Mouse (Mus musculus): Measurements from ENCODE around the gene Cops6. TPM values are rescaled to one million over a fixed set of nuclear protein-coding genes. Genes with fewer than 3 reads are reported as not detected.

Gene Cops6
- polyA plus RNA-seq, 1 experiment from 2014 or later, result 336 TPM

GRCm38 (mm10) chr5:138194755-138195345 lies 34.0 kb downstream of the Cops6 start:
- H3K4me3 ChIP-seq, result peak overlapping the region; percentile 68
- WGBS, result 1% methylated on average over 29 of the region's 29 CpGs
- H3K4me2 ChIP-seq (replicated peaks), result peak overlapping the region; percentile 88
- no peaks in the 10 kb centered on the region for H3K9me3 ChIP-seq
- H3K4me1 ChIP-seq, result no peaks in the 10 kb centered on the region
- H3K36me3 ChIP-seq, result peaks cover 28% of the 10 kb centered on the region
- peak overlapping the region; percentile 78 for H3K27ac ChIP-seq
- peak overlapping the region; percentile 89 for H3K9ac ChIP-seq
- H3K27me3 ChIP-seq, result no peaks in the 10 kb centered on the region
- ATAC-seq (ENCODE audit: insufficient number of reproducible peaks, insufficient read depth, low FRiP score, low TSS enrichment), result peak; percentile 50

- Histone ChIP-seq H3K9me3 (no peaks in the 10 kb centered on the region), H3K4me1 (no peaks in the 10 kb centered on the region), H3K27ac (no peak overlapping the region), H3K9ac (no peak overlapping the region), H3K4me3 (peak overlapping the region; percentile 68; the same call in 1 of the 2 replicates), H3K27me3 (no peaks in the 10 kb centered on the region), H3K4me2 (replicated peaks) (peak overlapping the region; percentile 88), H3K36me3 (peaks cover 25% of the 10 kb centered on the region)
- no peak for ATAC-seq (ENCODE audit: insufficient number of reproducible peaks, insufficient read depth, low FRiP score, low TSS enrichment)
- 75% methylated on average over 7 of the region's 7 CpGs for WGBS
Measured at GRCm38 (mm10) chr5:138195463-138195862, 34.6 kb downstream of the Cops6 start.

- 27% methylated on average over 1 of the region's 1 CpGs for WGBS
- Histone ChIP-seq H3K9ac (no peak overlapping the region), H3K36me3 (no peaks in the 10 kb centered on the region), H3K4me2 (replicated peaks) (no peak overlapping the region), H3K4me3 (no peak overlapping the region), H3K4me1 (no peaks in the 10 kb centered on the region), H3K27me3 (no peaks in the 10 kb centered on the region), H3K27ac (no peak overlapping the region), H3K9me3 (no peaks in the 10 kb centered on the region)
- no peak for ATAC-seq (ENCODE audit: insufficient number of reproducible peaks, insufficient read depth, low FRiP score, low TSS enrichment)
Measured at GRCm38 (mm10) chr5:138199576-138199975, 38.7 kb downstream of the Cops6 start.

- H3K4me1 ChIP-seq, result no peaks in the 10 kb centered on the region
- ATAC-seq (ENCODE audit: insufficient number of reproducible peaks, insufficient read depth, low FRiP score, low TSS enrichment), result no peak
- H3K27ac ChIP-seq, result no peak overlapping the region
- no peaks in the 10 kb centered on the region for H3K27me3 ChIP-seq
- 79% methylated on average over 3 of the region's 3 CpGs for WGBS
- no peaks in the 10 kb centered on the region for H3K36me3 ChIP-seq
- H3K4me3 ChIP-seq, result no peak overlapping the region
- no peaks in the 10 kb centered on the region for H3K9me3 ChIP-seq
- no peak overlapping the region for H3K9ac ChIP-seq
- H3K4me2 ChIP-seq (replicated peaks), result no peak overlapping the region
Measured at GRCm38 (mm10) chr5:138202086-138202485, 41.2 kb downstream of the Cops6 start.

GRCm38 (mm10) chr5:138207253-138207652 lies 46.4 kb downstream of the Cops6 start:
- 83% methylated on average over 1 of the region's 1 CpGs for WGBS

GRCm38 (mm10) chr5:138207873-138208272 lies 47.0 kb downstream of the Cops6 start:
- Histone ChIP-seq H3K4me2 (replicated peaks) (no peak overlapping the region), H3K27ac (no peak overlapping the region), H3K36me3 (no peaks in the 10 kb centered on the region), H3K27me3 (no peaks in the 10 kb centered on the region), H3K9ac (no peak overlapping the region), H3K4me1 (no peaks in the 10 kb centered on the region), H3K4me3 (no peak overlapping the region), H3K9me3 (no peaks in the 10 kb centered on the region)
- WGBS, result 86% methylated on average over 4 of the region's 4 CpGs
- no peak for ATAC-seq (ENCODE audit: insufficient number of reproducible peaks, insufficient read depth, low FRiP score, low TSS enrichment)

More at GRCm38 (mm10) chr5:138207253-138207652, 46.4 kb downstream of the Cops6 start:
- Histone ChIP-seq H3K36me3 (no peaks in the 10 kb centered on the region), H3K9me3 (no peaks in the 10 kb centered on the region), H3K9ac (no peak overlapping the region), H3K27ac (no peak overlapping the region), H3K4me3 (no peak overlapping the region), H3K4me2 (replicated peaks) (no peak overlapping the region), H3K4me1 (no peaks in the 10 kb centered on the region), H3K27me3 (no peaks in the 10 kb centered on the region)
- no peak for ATAC-seq (ENCODE audit: insufficient number of reproducible peaks, insufficient read depth, low FRiP score, low TSS enrichment)

MicroRNA genes within 50 kb of the gene (microRNA counts, 519-probe panel; counts per million panel counts)
- microRNA mmu-miR-106b, result 5,527 counts per million, percentile 90 among the panel's probes with 10 or more counts
- microRNA mmu-miR-25, result 7,584 counts per million, percentile 99 among the panel's probes with 10 or more counts
- microRNA mmu-miR-93, result 5,734 counts per million, percentile 93 among the panel's probes with 10 or more counts

Small RNA genes lying within 50 kb of the gene (microRNA-seq; reads per million reads assigned to microRNA genes)
- 10,981 reads per million, percentile 95 among the genes with 10 or more reads in this experiment for gene Mir106b
- 921 reads per million, percentile 76 among the genes with 10 or more reads in this experiment for gene Mir25
- 16,343 reads per million, percentile 97 among the genes with 10 or more reads in this experiment for gene Mir93

Other genes with a start within 250 kb of the Cops6 start
- gene Cyp3a13, start 239.5 kb upstream of the Cops6 start, polyA plus RNA-seq (2016; fragmentation: Nextera tagmentation; extraction: Ambion mirVana), result not detected in 2 replicates
- 0.32 and 0.41 TPM in 2 replicates for gene Gjc3, start 198.0 kb upstream of the Cops6 start, polyA plus RNA-seq (2016; fragmentation: Nextera tagmentation; extraction: Ambion mirVana)
- gene Azgp1, start 179.6 kb upstream of the Cops6 start, polyA plus RNA-seq (2016; fragmentation: Nextera tagmentation; extraction: Ambion mirVana), result not detected in 2 replicates
- not detected in 2 replicates for gene Smok3a, start 139.8 kb upstream of the Cops6 start, polyA plus RNA-seq (2016; fragmentation: Nextera tagmentation; extraction: Ambion mirVana)
- gene Smok3b, start 139.6 kb upstream of the Cops6 start, polyA plus RNA-seq (2016; fragmentation: Nextera tagmentation; extraction: Ambion mirVana), result not detected in 2 replicates
- not detected in 2 replicates for gene Smok3c, start 107.9 kb upstream of the Cops6 start, polyA plus RNA-seq (2016; fragmentation: Nextera tagmentation; extraction: Ambion mirVana)
- gene Zkscan1, start 76.0 kb upstream of the Cops6 start, polyA plus RNA-seq (2016; fragmentation: Nextera tagmentation; extraction: Ambion mirVana), result 26.3 and 29.2 TPM in 2 replicates
- 80.7 and 85.4 TPM in 2 replicates for gene Zscan21, start 44.2 kb upstream of the Cops6 start, polyA plus RNA-seq (2016; fragmentation: Nextera tagmentation; extraction: Ambion mirVana)
- gene Zfp113, start 5.3 kb upstream of the Cops6 start, polyA plus RNA-seq (2016; fragmentation: Nextera tagmentation; extraction: Ambion mirVana), result 25.5 and 26.3 TPM in 2 replicates
- 30.1 and 32.4 TPM in 2 replicates for gene Ap4m1, start 10.9 kb downstream of the Cops6 start, polyA plus RNA-seq (2016; fragmentation: Nextera tagmentation; extraction: Ambion mirVana)
- 239 and 243 TPM in 2 replicates for gene Mcm7, start 11.4 kb downstream of the Cops6 start, polyA plus RNA-seq (2016; fragmentation: Nextera tagmentation; extraction: Ambion mirVana)
- 112 and 117 TPM in 2 replicates for gene Taf6, start 26.4 kb downstream of the Cops6 start, polyA plus RNA-seq (2016; fragmentation: Nextera tagmentation; extraction: Ambion mirVana)
- gene Cnpy4, start 26.4 kb downstream of the Cops6 start, polyA plus RNA-seq (2016; fragmentation: Nextera tagmentation; extraction: Ambion mirVana), result 60.8 and 61.1 TPM in 2 replicates
- gene Mblac1, start 33.2 kb downstream of the Cops6 start, polyA plus RNA-seq (2016; fragmentation: Nextera tagmentation; extraction: Ambion mirVana), result 9.3 and 11.4 TPM in 2 replicates
- not detected in 2 replicates for gene Nxpe5, start 64.8 kb downstream of the Cops6 start, polyA plus RNA-seq (2016; fragmentation: Nextera tagmentation; extraction: Ambion mirVana)
- 50.9 and 57.0 TPM in 2 replicates for gene Lamtor4, start 94.4 kb downstream of the Cops6 start, polyA plus RNA-seq (2016; fragmentation: Nextera tagmentation; extraction: Ambion mirVana)
- gene BC037034, start 103.0 kb downstream of the Cops6 start, polyA plus RNA-seq (2016; fragmentation: Nextera tagmentation; extraction: Ambion mirVana), result 11.3 and 12.3 TPM in 2 replicates
- gene Gal3st4, start 111.8 kb downstream of the Cops6 start, polyA plus RNA-seq (2016; fragmentation: Nextera tagmentation; extraction: Ambion mirVana), result 3.7 and 4.3 TPM in 2 replicates
- 0.23 TPM in 1 of 2 replicates, not detected in the other for gene Gm43720, start 118.9 kb downstream of the Cops6 start, polyA plus RNA-seq (2016; fragmentation: Nextera tagmentation; extraction: Ambion mirVana)
- 70.1 and 75.3 TPM in 2 replicates for gene Gpc2, start 118.9 kb downstream of the Cops6 start, polyA plus RNA-seq (2016; fragmentation: Nextera tagmentation; extraction: Ambion mirVana)
- gene Stag3, start 119.2 kb downstream of the Cops6 start, polyA plus RNA-seq (2016; fragmentation: Nextera tagmentation; extraction: Ambion mirVana), result 7.9 and 8.7 TPM in 2 replicates
- gene Pvrig, start 180.9 kb downstream of the Cops6 start, polyA plus RNA-seq (2016; fragmentation: Nextera tagmentation; extraction: Ambion mirVana), result 0.15 TPM in 1 of 2 replicates, not detected in the other